Mouse (Mus musculus) lung, adult 2 months (tissue): ENCODE data around the gene Plpp3. TPM values are rescaled to one million over a fixed set of nuclear protein-coding genes. Genes with fewer than 3 reads are reported as not detected.

Experiments
- DNase-seq: peaks from one replicate; pipeline ENCODE4 v3.0.0; 2022
- H3K4me1 ChIP-seq: fragments of 200-500 bp; 2 replicates; pipeline ENCODE4 v1.6.1; 2011; ENCODE audit warnings: low read length; ENCODE audit not compliant: control insufficient read depth, insufficient read depth
- H3K4me3 ChIP-seq: fragments of 200-500 bp; replicated peaks from 2 replicates; pipeline ENCODE3; 2011; ENCODE audit warnings: low read depth, mild to moderate bottlenecking, control low read depth, low read length; ENCODE audit errors: extremely low read depth
- CTCF ChIP-seq: fragments of 200-500 bp; IDR thresholded peaks from 2 replicates; pipeline ENCODE4 v1.5.1; 2011; ENCODE audit warnings: mild to moderate bottlenecking, low read length, control low read depth; ENCODE audit not compliant: insufficient read depth
- POLR2A ChIP-seq: fragments of 200-500 bp; IDR thresholded peaks from 2 replicates; pipeline ENCODE4 v1.6.1; 2011; ENCODE audit warnings: low read depth, mild to moderate bottlenecking, control low read depth, low read length, borderline replicate concordance; ENCODE audit errors: extremely low read depth
- WGBS: fragments of 180-500 bp; shearing (Covaris S2); methylation state at CpG from one replicate; pipeline ENCODE4 v1.1.7; 2018; 5-methylcytosine and 5-hydroxymethylcytosine counted together
- polyA plus RNA-seq: library from polyadenylated mRNA; depleted of rRNA; stranded (reverse); fragments of >200 nt; gene quantifications from 2 replicates; pipeline ENCODE4 v1.2.3, GENCODE M21; 2012

The Plpp3 gene
- polyA plus RNA-seq, 1 experiment: 170 TPM

DNA sequence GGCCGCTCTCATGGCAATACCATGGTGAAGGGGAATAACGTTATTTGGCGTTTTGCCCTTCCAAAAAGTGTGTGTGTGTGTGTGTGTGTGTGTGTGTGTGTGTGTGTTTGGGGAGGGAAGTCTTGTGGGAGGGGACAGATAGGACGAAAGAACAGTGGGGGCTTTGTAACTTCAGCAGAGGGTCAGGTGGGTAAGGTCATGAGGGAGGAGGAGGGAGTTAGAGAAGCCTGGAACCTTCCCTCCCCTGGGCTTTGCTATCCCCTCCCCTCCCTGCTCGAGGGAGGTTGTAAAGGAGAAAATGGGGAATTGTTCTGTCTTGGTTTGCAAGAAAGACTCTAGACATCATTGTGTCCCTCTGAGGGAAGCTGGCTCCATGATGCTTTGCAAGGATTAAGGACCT, 25.1 kb downstream of the Plpp3 start:
- DNase-seq: no peak
- Histone ChIP-seq H3K4me1 (peaks cover 2% of the 10 kb centered on the region; the same call in 1 of the 2 replicates), H3K4me3 (no peak overlapping the region)
- 57% methylated on average over 5 of the region's 5 CpGs for whole genome bisulfite sequencing
- TF ChIP-seq POLR2A: no peak
- TF ChIP-seq CTCF: no peak

DNA sequence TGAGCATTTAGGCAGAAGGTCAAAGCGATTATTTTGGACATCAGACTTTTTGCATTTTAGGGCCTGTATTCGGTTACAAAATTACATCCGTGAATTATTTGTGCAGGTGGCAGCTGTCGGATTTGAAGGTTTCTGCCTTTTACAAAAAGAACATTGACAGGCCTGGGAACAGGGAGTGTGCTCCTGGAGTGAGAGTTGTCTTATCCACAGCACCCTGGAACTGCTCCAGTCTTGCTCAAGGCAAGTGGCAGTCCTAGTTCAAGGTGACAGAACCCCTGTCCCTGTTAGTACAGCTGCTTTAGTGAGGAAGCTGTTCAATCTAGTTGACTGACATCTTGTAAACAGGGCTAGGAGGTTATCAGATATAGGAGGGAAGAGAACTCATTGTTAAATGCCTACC, 27.3 kb downstream of the Plpp3 start:
- H3K4me3 ChIP-seq: no peak overlapping the region
- no peak for TF ChIP-seq CTCF
- TF ChIP-seq POLR2A: no peak
- 66% methylated on average over 4 of the region's 4 CpGs for WGBS
- DNase-seq: no peak
- peaks cover 11% of the 10 kb centered on the region for H3K4me1 ChIP-seq

DNA sequence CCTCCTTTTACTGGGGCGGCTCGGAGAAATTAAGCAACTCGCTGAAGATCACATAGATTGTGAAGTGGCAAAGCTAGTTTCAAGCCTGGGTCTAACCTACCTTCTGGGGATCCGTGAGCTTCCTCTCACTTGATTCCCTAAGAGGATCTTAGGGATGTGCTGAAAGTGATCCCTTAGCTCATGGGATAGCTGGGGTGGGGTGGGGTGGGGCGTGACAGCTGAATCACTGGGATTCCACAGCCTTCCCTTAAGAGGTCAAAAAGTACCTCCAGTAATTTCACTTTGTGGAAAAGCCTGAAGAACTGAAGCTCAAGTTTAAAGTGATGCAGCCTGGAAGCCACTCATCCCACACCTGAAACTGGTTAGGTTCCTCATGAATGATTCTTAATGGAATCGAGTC, 27.8 kb downstream of the Plpp3 start:
- Histone ChIP-seq H3K4me1 (peaks cover 15% of the 10 kb centered on the region), H3K4me3 (no peak overlapping the region)
- TF ChIP-seq CTCF (no peak), POLR2A (no peak)
- no peak for DNase-seq
- WGBS: 58% methylated on average over 6 of the region's 6 CpGs

DNA sequence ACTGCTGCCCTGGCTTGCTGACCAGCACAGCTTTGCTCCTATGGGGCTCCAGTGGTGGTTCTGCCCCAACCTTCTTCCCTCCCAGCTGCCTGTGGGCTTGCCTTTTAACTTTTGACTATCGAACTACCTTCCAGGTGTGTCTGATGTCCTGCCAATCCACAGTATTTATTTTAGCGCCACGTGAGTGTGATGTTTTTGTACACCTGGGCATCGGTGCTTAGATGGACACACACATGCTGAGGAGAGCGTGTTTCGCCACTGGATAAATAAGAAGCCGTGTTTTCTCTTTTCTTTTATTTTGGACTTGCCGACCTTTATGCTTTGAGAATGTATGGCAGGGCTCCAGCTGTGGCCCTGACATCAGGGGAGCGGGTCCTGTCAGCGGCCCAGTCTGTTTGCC, 29.5 kb downstream of the Plpp3 start:
- Histone ChIP-seq H3K4me3 (no peak overlapping the region), H3K4me1 (peaks cover 24% of the 10 kb centered on the region)
- TF ChIP-seq POLR2A: no peak
- TF ChIP-seq CTCF: no peak
- no peak for DNase-seq
- 72% methylated on average over 10 of the region's 10 CpGs for WGBS

DNA sequence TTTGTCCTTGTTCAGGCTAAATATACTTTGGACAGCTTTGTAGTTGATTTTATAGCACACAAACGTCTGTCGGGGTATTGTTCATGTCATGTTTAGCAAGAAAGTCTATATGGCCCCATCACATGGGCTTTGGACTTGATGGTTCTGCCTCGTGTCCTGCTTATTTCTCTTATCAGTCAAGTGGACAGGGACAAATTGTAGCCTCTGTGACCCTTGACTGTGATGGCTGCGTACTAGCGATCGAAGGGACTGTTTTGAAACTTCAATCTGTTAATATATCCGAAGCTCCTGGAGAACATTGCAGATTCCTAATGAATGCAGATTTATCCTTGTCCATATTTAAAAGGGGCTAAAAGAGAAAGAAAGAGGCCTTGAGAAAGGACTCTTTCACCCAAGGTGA, 30.7 kb downstream of the Plpp3 start:
- no peak for TF ChIP-seq CTCF
- TF ChIP-seq POLR2A: no peak
- WGBS: 70% methylated on average over 7 of the region's 7 CpGs
- DNase-seq: no peak
- Histone ChIP-seq H3K4me3 (no peak overlapping the region), H3K4me1 (peaks cover 27% of the 10 kb centered on the region)

- Histone ChIP-seq H3K4me3 (no peak overlapping the region), H3K4me1 (peaks cover 28% of the 10 kb centered on the region)
- TF ChIP-seq CTCF (no peak), POLR2A (no peak)
- DNase-seq: no peak
- WGBS: 49% methylated on average over 7 of the region's 7 CpGs
These were observed 31.7 kb downstream of the Plpp3 start for GRCm38 (mm10) chr4:105188801-105189200.

- no peak for DNase-seq
- H3K4me3 ChIP-seq: no peak overlapping the region
- peaks cover 28% of the 10 kb centered on the region for H3K4me1 ChIP-seq
- WGBS: 74% methylated on average over 4 of the region's 4 CpGs
- no peak for TF ChIP-seq CTCF
- TF ChIP-seq POLR2A: no peak
These were observed 33.7 kb downstream of the Plpp3 start for GRCm38 (mm10) chr4:105190826-105191225.

- TF ChIP-seq POLR2A (no peak), CTCF (no peak)
- Histone ChIP-seq H3K4me1 (peaks cover 28% of the 10 kb centered on the region), H3K4me3 (no peak overlapping the region)
- WGBS: 31% methylated on average over 5 of the region's 5 CpGs
- DNase-seq: no peak
These were observed 34.4 kb downstream of the Plpp3 start for GRCm38 (mm10) chr4:105191550-105191949.

GRCm38 (mm10) chr4:105192665-105193064, 35.5 kb downstream of the Plpp3 start:
- DNase-seq: no peak
- WGBS: 26% methylated on average over 5 of the region's 5 CpGs
- TF ChIP-seq POLR2A (no peak), CTCF (no peak)
- Histone ChIP-seq H3K4me3 (no peak overlapping the region), H3K4me1 (peaks cover 27% of the 10 kb centered on the region)

DNA sequence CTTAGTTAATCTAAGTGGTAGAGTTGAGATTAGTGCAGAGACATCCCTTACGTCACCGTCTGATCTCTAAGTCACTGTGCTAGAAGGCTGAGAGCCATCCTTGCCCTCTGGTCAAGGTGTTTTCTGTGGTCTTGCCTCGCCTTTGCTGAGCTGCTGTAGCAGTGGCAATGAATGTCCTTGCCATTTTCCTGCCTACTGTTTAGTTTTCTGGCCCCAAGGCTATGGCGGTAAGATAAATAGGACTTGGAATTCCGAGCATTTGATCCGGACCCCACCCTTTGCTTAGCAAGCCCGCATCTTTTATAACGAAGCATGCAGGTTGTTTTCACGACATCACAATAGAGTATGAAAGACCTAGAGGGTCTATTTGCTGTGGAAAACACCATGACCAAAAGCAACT, 38.1 kb downstream of the Plpp3 start:
- no peak for DNase-seq
- H3K4me3 ChIP-seq: no peak overlapping the region
- peaks cover 13% of the 10 kb centered on the region; the same call in 1 of the 2 replicates for H3K4me1 ChIP-seq
- 66% methylated on average over 9 of the region's 9 CpGs for WGBS
- TF ChIP-seq POLR2A (no peak), CTCF (no peak)
